In genomic region chr5:18445969-18446368, GRCm38 (mm10) we compare ENCODE assay signal across 9 mouse cellular contexts.
A peak's percentile ranks its signal among the peaks of the same experiment; 100 is the strongest.
DNase-seq lines count a peak whose midpoint lies in the region; ATAC-seq lines count a peak whose summit lies in the region.
"Had no signal": no experiment of that assay in that cellular context is flagged by ENCODE, and none has a peak within 500 bp of the region (broad histone marks: within the 10 kb centered on the region; RNA-seq: fewer than 3 reads in every experiment).

No protein-coding gene starts in this region.

- 27% methylated on average over 8 of the region's 8 CpGs for WGBS in limb, embryonic 10.5 days
- WGBS in neural tube, embryonic 13.5 days: 25% methylated on average over 8 of the region's 8 CpGs

- H3K9ac ChIP-seq in neural tube, embryonic 13.5 days: no peak overlapping the region
- H3K9ac ChIP-seq: embryonic facial prominence, embryonic 15.5 days had no signal

- H3K27me3 ChIP-seq in limb, embryonic 10.5 days (ENCODE audit: low read depth, poor library complexity, severe bottlenecking): no peaks in the 10 kb centered on the region
- H3K27me3 ChIP-seq in neural tube, embryonic 13.5 days: no peaks in the 10 kb centered on the region
- H3K27me3 ChIP-seq: embryonic facial prominence, embryonic 15.5 days had no signal

- ATAC-seq in neural tube, embryonic 13.5 days (ENCODE audit: low read depth): peak; percentile 40; the same call in 1 of the 2 replicates
- no peak for ATAC-seq in monocyte, adult 5-6 weeks (replicated peaks; ENCODE audit: insufficient number of reproducible peaks, low FRiP score, low TSS enrichment, poor library complexity, severe bottlenecking)

- H3K9me3 ChIP-seq in limb, embryonic 10.5 days (replicated peaks): no peaks in the 10 kb centered on the region
- H3K9me3 ChIP-seq in neural tube, embryonic 13.5 days: no peaks in the 10 kb centered on the region
- H3K9me3 ChIP-seq: embryonic facial prominence, embryonic 15.5 days had no signal

- H3K4me2 ChIP-seq in neural tube, embryonic 13.5 days: no peak overlapping the region
- H3K4me2 ChIP-seq: embryonic facial prominence, embryonic 15.5 days had no signal

- H3K4me3 ChIP-seq in limb, embryonic 10.5 days: no peak overlapping the region
- H3K4me3 ChIP-seq in neural tube, embryonic 13.5 days: no peak overlapping the region
- H3K4me3 ChIP-seq: embryonic facial prominence, embryonic 15.5 days had no signal

- no peaks in the 10 kb centered on the region for H3K4me1 ChIP-seq in limb, embryonic 10.5 days
- H3K4me1 ChIP-seq in neural tube, embryonic 13.5 days (replicated peaks): no peaks in the 10 kb centered on the region
- H3K4me1 ChIP-seq: embryonic facial prominence, embryonic 15.5 days had no signal

- H3K27ac ChIP-seq in limb, embryonic 10.5 days: no peak overlapping the region
- no peak overlapping the region for H3K27ac ChIP-seq in neural tube, embryonic 13.5 days (replicated peaks)
- H3K27ac ChIP-seq: embryonic facial prominence, embryonic 15.5 days had no signal

- no peaks in the 10 kb centered on the region for H3K36me3 ChIP-seq in limb, embryonic 10.5 days
- H3K36me3 ChIP-seq in neural tube, embryonic 13.5 days: no peaks in the 10 kb centered on the region
- H3K36me3 ChIP-seq: embryonic facial prominence, embryonic 15.5 days had no signal

- DNase-seq in urinary bladder, postnatal 14 days (ENCODE audit: low spot score): peak; percentile 73
- no peak for DNase-seq in urinary bladder, postnatal 10 days (ENCODE audit: low spot score)
- DNase-seq in cerebellum, adult 8-10 months: peak; percentile 74
- peak; percentile 65 to 96 for DNase-seq in frontal cortex, adult 2 months (ENCODE audit: extremely low spot score in 1 of 2, low spot score in 1 of 2)
- peak; percentile 50 to 76 for DNase-seq in kidney, adult 8-10 months
- DNase-seq in limb, embryonic 10.5 days (ENCODE audit: low spot score): peak; percentile 69
